Mouse (Mus musculus) activated CD4-positive, CD25-positive, alpha-beta regulatory T cell, adult 4 months (primary cell): ENCODE results near the gene Lpar4. TPM values are rescaled to one million over a fixed set of nuclear protein-coding genes. Genes with fewer than 3 reads are reported as not detected.

ENCODE experiments used
- ATAC-seq: one replicate; pipeline ENCODE4 v1.8.0; 2017
- polyA plus RNA-seq, 2 experiments: library from polyadenylated mRNA; unstranded; fragments of 100-300 nt; shearing (Covaris generic); gene quantifications; one replicate each; pipeline ENCODE4 v1.2.1; 2017

Lpar4 gene
- polyA plus RNA-seq: under 1 TPM in 1 of 2 experiments, not detected in 1; 0.17 TPM

DNA sequence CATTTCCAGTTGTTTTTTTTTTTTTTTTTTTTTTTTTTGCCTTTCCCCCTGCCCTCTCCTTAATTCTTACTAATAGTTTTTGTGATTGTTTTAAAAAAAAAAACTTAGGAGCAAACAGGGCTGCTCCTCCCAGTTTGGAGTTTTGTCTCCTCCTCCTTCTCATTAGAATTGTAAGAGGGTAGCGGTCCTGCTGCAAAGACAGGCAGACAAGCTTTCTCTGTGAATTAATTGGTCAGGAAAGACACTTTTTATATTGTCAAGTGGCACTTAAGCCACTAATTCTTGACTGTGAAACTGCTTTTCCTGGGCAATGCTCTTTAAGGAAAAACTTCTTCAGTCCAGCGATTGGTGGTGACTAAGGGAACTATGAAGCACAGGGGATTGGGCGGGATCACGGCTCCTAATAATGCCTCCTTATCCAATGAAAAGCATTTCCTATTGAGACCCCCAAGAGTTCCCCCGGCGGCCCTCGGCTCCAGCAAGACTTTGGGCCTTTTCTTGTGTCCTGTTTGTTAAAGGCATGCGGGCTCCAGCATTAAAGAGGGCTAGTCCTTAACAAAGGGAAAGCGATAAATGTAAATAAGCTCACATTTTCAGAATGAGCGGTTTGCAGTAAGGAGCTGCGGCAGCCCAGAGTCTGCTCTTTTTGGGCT is at the start of gene Lpar4:
Lpar4 (plus strand) TSS at position 451 of the 653 bp plus-strand sequence.
- ATAC-seq: no peak

DNA sequence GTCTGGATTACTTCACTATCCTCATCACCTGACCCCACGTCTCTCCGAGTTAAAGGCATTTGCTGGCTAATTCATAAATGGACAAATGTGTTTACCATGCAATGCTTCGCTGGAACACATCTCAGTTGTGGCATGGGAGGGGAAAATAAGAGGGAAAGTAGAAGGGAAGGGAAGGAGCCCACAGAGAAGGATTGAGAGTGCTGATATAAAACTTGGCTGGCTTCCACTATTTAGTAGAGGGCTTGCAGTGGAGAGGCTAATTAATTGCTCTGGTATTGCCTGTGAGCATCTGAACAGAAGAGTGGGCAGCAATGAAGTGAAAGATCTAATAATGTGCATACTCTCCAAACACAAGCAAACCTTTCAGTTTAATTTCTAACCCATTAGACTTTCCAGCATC is 49.0 kb upstream of the Lpar4 start:
- no peak for ATAC-seq

DNA sequence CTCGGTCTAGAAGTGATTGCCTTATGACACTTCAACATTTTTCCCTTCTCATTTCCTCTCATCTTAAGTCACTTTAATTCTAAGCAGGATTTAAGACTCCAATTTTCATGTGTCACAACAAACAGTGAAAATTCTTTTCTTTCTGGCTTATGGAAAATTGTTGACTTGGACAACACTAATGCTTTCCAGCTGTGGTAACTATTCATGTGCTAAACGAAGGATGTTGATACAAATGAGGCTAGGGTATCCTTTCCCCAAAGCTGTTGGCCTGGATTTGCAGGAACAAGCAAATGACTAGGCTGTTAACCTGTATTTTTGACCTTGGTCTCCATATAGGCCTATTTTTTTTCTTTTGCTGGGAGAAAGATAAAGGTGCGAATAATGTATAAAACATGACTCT is 48.5 kb upstream of the Lpar4 start:
- ATAC-seq: no peak

DNA sequence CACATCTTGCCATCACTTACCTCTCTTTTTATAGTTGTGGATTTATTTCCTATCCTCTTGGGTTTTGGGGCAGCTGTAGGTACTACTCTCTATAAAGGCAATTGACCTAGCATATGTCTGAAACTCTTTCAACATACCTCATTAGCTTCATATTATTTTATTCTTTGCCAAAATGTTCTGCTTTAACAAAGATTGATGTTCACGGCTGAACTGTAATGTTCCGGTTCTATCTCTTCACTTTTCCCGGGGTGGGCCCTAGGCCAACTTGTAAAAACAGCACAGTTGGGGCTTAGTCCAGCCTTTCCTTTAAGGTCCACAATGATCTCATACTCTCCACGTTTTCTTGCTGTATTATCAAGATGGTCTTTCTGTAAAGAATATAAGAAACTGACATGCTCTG is 48.1 kb upstream of the Lpar4 start:
- no peak for ATAC-seq

DNA sequence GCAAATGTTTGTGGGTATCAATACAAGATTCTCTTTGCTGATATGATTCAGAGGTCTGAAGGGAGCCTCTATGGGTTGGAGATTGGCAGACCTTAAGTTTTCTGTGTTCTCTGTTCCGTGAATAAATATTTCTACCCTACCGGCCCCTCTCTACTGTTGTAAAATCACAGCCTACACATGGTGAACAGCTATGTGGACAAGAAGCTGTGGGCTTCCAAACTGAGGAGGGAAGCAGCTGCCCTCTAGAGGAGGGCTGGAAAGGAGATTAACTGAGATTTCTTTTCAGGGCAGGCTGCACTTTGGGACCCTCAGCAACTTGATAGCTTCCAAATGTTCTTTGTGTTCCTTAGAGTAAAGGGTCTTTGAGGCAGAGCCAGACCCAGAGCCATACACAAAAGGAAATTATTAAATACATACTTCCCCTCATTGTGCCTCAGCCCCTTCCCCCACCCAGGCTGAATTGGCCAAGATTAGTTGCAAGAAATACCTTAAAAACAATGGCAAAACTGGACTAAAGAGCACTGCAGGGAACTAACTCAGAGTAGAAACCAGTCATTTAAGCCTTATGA is 22.6 kb upstream of the Lpar4 start:
- no peak for ATAC-seq

DNA sequence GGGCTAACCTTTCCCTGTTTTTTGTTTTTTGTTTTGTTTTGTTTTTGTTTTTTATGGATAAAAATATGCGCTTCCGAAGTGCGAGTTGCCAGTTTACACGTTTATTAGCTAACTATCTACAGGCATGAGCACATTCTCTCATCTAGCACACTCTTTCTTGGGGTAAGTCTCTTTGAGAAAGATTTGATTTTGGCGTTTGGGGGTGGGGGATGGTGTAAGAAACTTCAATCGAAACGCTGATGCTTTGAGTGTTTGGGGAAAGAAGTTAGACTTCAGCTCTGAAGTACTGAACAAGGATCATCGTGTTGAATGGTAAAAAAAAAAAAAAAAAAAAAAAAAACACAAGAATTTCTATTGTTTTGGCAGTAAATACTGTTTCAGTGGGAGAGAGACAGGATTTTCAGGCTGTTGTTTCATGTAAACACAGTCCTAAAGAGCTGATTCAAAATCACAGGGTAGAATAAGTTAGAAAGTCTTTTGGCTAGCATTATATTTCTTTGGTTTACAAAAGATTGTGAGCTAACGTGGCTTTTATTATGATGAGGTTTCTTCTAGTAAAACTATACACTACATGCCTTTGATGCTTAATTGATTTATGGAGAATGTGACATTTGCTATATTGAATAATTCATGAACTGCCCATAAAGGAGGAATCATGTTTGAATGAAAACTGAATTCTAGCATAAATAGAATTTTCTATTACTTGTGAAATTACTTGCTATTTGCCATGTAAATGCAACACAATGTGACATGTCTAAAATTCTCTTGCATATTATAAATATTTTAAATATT is 599 bp downstream of the Lpar4 start:
- no peak for ATAC-seq

DNA sequence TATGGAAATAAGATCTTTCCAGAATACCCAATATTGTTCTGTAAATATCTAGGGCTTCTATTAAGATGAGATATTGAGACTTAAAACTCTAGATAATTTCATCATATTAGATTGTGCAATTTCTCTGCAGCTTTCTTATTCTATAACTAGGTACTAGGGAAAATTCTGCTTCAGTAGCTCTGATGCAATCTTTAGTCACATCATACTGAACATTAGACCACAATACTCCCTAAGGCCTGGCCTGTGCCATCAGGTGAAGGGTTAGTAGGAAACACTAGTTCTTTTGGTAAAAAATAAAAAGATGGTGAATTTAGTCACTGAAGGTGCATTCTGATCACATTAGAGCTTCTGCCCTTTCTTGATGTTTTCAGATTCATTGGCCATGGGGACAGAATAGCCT is 4.1 kb downstream of the Lpar4 start:
- no peak for ATAC-seq

DNA sequence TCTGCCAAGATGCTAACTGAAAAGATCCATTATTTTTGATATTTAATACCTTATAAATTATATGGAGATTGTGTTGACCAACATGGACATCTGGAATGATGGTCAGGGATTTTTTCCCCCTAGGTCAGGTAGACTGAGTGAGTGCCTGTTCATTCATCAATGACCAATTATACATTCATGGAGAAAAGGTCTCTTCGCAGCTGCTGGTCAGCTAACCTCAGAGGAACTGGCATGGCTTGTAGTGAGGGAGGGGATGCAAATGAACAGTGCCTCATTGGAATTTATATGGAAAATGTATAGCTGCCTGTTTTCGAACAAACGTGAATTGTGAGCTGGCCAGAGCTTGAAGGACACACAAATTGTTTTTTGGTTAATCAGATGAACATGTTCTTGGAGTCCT is 18.9 kb downstream of the Lpar4 start:
- ATAC-seq: no peak

DNA sequence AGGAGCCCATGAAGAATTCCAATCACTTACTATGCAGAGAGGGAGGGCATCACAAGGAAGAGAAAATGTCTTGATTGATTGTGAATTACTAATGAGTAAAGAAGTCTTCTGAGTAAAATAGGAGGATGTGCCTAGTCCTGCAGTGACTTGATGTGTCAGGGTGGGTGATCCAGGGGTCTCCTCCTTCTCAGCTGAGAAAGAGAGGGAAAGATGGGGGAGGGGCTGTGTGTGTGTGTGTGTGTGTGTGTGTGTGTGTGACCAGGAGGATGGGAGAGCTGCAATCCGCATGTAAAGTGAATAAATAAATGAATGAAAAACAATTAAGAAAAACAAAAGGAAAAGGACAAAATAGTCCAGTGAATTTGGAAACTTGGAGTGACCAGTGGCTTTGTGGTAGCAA is 30.1 kb downstream of the Lpar4 start:
- no peak for ATAC-seq

DNA sequence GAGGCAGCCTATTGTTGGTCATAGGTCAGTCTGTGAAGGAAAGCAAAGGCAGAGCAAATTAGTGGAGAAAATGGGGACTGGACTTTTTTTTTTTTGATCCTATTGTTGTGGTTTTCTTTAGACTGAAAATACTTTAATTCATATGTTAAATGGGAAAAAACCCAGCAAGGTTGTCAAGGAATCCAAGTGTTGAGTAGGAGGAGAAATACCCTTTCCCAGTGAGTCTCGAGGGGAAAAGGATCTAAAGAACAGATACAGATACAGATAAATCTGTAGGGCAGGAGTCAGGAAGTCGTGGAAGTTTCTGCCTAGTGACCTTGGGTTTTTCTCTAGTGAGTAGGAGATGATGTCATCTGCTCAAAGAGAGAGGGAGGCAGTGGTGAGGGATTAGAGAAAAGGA is 30.6 kb downstream of the Lpar4 start:
- no peak for ATAC-seq

DNA sequence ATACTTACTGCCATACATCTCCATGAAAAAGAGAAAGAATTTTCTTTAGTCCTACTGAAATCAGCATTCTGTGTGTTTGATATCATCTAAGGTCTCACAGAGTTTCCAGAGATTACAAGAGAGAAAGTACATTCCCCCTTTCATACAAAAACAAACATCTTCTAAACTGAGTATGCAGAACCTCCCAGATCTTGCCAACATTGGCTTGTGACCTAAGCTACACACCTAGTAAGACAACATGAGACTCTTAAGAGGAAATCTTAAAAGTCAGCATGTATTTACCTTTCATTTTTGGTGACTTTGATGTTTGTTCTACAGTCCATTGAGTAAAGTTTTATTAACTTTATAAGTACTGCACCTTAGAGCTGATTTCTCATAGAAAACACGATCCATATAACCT is 33.4 kb downstream of the Lpar4 start:
- ATAC-seq: no peak

DNA sequence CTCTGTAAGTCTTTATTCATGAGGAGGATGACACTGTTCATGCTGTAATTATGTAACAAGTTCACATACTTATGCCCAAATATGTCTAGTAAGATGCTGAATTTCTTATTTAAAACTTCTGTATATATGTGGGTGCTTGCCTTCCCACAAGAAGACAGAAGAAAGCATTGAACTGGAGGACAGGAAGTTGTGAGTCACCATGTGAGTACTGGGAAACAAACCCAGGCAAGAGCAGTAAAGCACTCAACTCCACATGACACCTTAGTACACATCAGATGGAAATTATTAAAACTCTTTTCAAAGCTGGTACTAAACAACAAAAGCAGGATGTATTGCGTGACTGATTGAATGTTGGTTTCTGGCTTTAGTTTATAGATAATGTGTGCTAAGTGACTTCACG is 41.8 kb downstream of the Lpar4 start:
- ATAC-seq: peak; percentile 84

DNA sequence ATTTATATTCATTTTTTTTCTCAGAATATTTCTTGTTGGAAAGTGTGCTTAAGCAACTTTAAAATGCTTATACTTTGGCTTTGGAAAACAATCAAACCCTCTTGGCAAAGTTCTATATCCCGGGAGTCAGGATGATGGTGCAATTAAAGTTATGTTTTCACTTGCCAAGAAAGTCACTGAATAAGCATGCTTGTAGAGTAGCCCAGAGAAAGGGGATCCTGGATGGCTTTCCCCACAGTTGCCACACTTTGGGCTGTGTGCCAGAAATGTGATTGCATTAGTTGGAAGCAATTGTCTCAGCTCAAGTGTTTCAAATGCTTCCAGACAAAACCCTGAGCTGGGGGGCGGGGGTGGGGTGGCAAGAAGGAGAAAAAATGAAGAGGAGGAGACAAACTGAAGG is 43.9 kb downstream of the Lpar4 start:
- no peak for ATAC-seq

Other genes starting within 250 kb of the Lpar4 start
- gene Rtl3, start 80.0 kb upstream of the Lpar4 start, polyA plus RNA-seq: not detected
- 10 to 100 TPM; 88.5 to 93.9 TPM for gene P2ry10, start 167.9 kb downstream of the Lpar4 start, polyA plus RNA-seq
- gene P2ry10b, start 228.3 kb downstream of the Lpar4 start, polyA plus RNA-seq: 1 to 10 TPM; 3.4 to 5.8 TPM